Mouse (Mus musculus) midbrain, embryonic 10.5 days (tissue): ENCODE data around the gene Cnih2. TPM values are rescaled to one million over a fixed set of nuclear protein-coding genes. Genes with fewer than 3 reads are reported as not detected.

Experiments used
- DNase-seq: peaks from one replicate; pipeline ENCODE4 v3.0.0-alpha.2; 2017; ENCODE audit warnings: low spot score
- H3K27ac ChIP-seq: fragments of 300-500 bp; sonication (generic); replicated peaks from 2 replicates; pipeline ENCODE4 v1.5.1; 2016; ENCODE audit warnings: mild to moderate bottlenecking
- H3K27me3 ChIP-seq: fragments of 300-500 bp; sonication (generic); 2 replicates; pipeline ENCODE4 v1.6.1; 2016; ENCODE audit warnings: low read depth, mild to moderate bottlenecking; ENCODE audit not compliant: poor library complexity, severe bottlenecking
- H3K36me3 ChIP-seq: fragments of 300-500 bp; sonication (generic); 2 replicates; pipeline ENCODE4 v1.6.1; 2016; ENCODE audit warnings: mild to moderate bottlenecking, moderate library complexity
- H3K4me1 ChIP-seq: fragments of 300-500 bp; sonication (generic); 2 replicates; pipeline ENCODE4 v1.6.1; 2016
- H3K4me3 ChIP-seq: fragments of 300-500 bp; sonication (generic); 2 replicates; pipeline ENCODE4 v1.5.1; 2016; ENCODE audit warnings: mild to moderate bottlenecking, moderate library complexity
- H3K9me3 ChIP-seq: fragments of 300-500 bp; sonication (generic); replicated peaks from 2 replicates; pipeline ENCODE4 v1.6.1; 2016; ENCODE audit warnings: mild to moderate bottlenecking
- WGBS: fragments of 180-500 bp; shearing (Covaris S2); methylation state at CpG from one replicate; pipeline ENCODE4 v1.1.7; 2016; 5-methylcytosine and 5-hydroxymethylcytosine counted together
- polyA plus RNA-seq: library from polyadenylated mRNA; unstranded; fragments of >200 nt; fragmentation: Nextera tagmentation; extraction: Ambion mirVana; gene quantifications from 2 replicates; pipeline ENCODE4 v1.2.1, GENCODE M21; 2016

Gene Cnih2
- polyA plus RNA-seq, 1 experiment from 2014 or later, result 42.2 TPM

GRCm38 (mm10) chr19:5058801-5059771 is 39.2 kb downstream of the Cnih2 start:
- peak overlapping the region; percentile 46 for H3K27ac ChIP-seq
- H3K4me3 ChIP-seq, result peak overlapping the region; percentile 15; the same call in 1 of the 2 replicates

GRCm38 (mm10) chr19:5057876-5058775 is 40.2 kb downstream of the Cnih2 start:
- DNase-seq, result no peak
- Histone ChIP-seq H3K36me3 (no peaks in the 10 kb centered on the region), H3K9me3 (no peaks in the 10 kb centered on the region), H3K4me3 (no peak overlapping the region), H3K27ac (peak overlapping the region; percentile 46), H3K27me3 (peaks cover 45% of the 10 kb centered on the region), H3K4me1 (peaks cover 42% of the 10 kb centered on the region)
- WGBS, result 32% methylated on average over 16 of the region's 16 CpGs

More at GRCm38 (mm10) chr19:5058801-5059771, 39.2 kb downstream of the Cnih2 start:
- Histone ChIP-seq H3K4me1 (peaks cover 42% of the 10 kb centered on the region), H3K9me3 (no peaks in the 10 kb centered on the region), H3K36me3 (no peaks in the 10 kb centered on the region), H3K27me3 (peaks cover 36% of the 10 kb centered on the region)
- no peak for DNase-seq
- WGBS, result 12% methylated on average over 10 of the region's 10 CpGs

GRCm38 (mm10) chr19:5056251-5056650 is 42.1 kb downstream of the Cnih2 start:
- Histone ChIP-seq H3K4me3 (0 out of 2 replicates have a peak overlapping the region, but pooled peaks have one; percentile 14), H3K36me3 (no peaks in the 10 kb centered on the region), H3K27me3 (peaks cover 64% of the 10 kb centered on the region), H3K9me3 (no peaks in the 10 kb centered on the region), H3K27ac (no peak overlapping the region; the same call in 1 of the 2 replicates), H3K4me1 (peaks cover 57% of the 10 kb centered on the region)
- DNase-seq, result peak; percentile 67
- WGBS, result 13% methylated on average over 6 of the region's 6 CpGs

GRCm38 (mm10) chr19:5053909-5054308 is 44.4 kb downstream of the Cnih2 start:
- 17% methylated on average over 9 of the region's 9 CpGs for WGBS
- no peak overlapping the region for H3K27ac ChIP-seq
- no peak overlapping the region for H3K4me3 ChIP-seq
- H3K9me3 ChIP-seq, result no peaks in the 10 kb centered on the region
- DNase-seq, result peak; percentile 78
- peaks cover 57% of the 10 kb centered on the region for H3K4me1 ChIP-seq
- peaks cover 77% of the 10 kb centered on the region for H3K27me3 ChIP-seq
- H3K36me3 ChIP-seq, result peaks cover 8% of the 10 kb centered on the region

GRCm38 (mm10) chr19:5052853-5053252 is 45.5 kb downstream of the Cnih2 start:
- peaks cover 18% of the 10 kb centered on the region for H3K36me3 ChIP-seq
- no peaks in the 10 kb centered on the region for H3K9me3 ChIP-seq
- peaks cover 70% of the 10 kb centered on the region for H3K27me3 ChIP-seq
- peak overlapping the region; percentile 19; the same call in 1 of the 2 replicates for H3K4me3 ChIP-seq
- DNase-seq, result no peak
- 63% methylated on average over 17 of the region's 17 CpGs for WGBS
- H3K4me1 ChIP-seq, result peaks cover 55% of the 10 kb centered on the region
- no peak overlapping the region for H3K27ac ChIP-seq

GRCm38 (mm10) chr19:5052166-5052822 is 46.0 kb downstream of the Cnih2 start:
- H3K27ac ChIP-seq, result 0 out of 2 replicates have a peak overlapping the region, but pooled peaks have one; percentile 7
- DNase-seq, result no peak
- peaks cover 24% of the 10 kb centered on the region for H3K36me3 ChIP-seq
- peaks cover 54% of the 10 kb centered on the region for H3K4me1 ChIP-seq
- no peaks in the 10 kb centered on the region for H3K9me3 ChIP-seq
- peaks cover 64% of the 10 kb centered on the region for H3K27me3 ChIP-seq
- 23% methylated on average over 25 of the region's 25 CpGs for WGBS
- peak overlapping the region; percentile 19 for H3K4me3 ChIP-seq

GRCm38 (mm10) chr19:5051515-5051914 is 46.8 kb downstream of the Cnih2 start:
- peak overlapping the region; percentile 63 for H3K27ac ChIP-seq
- H3K36me3 ChIP-seq, result peaks cover 32% of the 10 kb centered on the region
- peak overlapping the region; percentile 36 for H3K4me3 ChIP-seq
- H3K4me1 ChIP-seq, result peaks cover 54% of the 10 kb centered on the region
- no peaks in the 10 kb centered on the region for H3K9me3 ChIP-seq
- 41% methylated on average over 3 of the region's 3 CpGs for WGBS
- no peak for DNase-seq
- H3K27me3 ChIP-seq, result peaks cover 57% of the 10 kb centered on the region

GRCm38 (mm10) chr19:5051031-5051430 is 47.3 kb downstream of the Cnih2 start:
- H3K27me3 ChIP-seq, result peaks cover 54% of the 10 kb centered on the region
- no peaks in the 10 kb centered on the region for H3K9me3 ChIP-seq
- DNase-seq, result no peak
- 5% methylated on average over 17 of the region's 17 CpGs for WGBS
- peak overlapping the region; percentile 36 for H3K4me3 ChIP-seq
- peak overlapping the region; percentile 63 for H3K27ac ChIP-seq
- peaks cover 49% of the 10 kb centered on the region for H3K4me1 ChIP-seq
- H3K36me3 ChIP-seq, result peaks cover 36% of the 10 kb centered on the region

GRCm38 (mm10) chr19:5050047-5050905 is 48.0 kb downstream of the Cnih2 start, which contains the start of gene Rin1:
Gene Rin1 (plus strand): TSS chr19:5050481.
- Histone ChIP-seq H3K9me3 (no peaks in the 10 kb centered on the region), H3K4me1 (peaks cover 49% of the 10 kb centered on the region), H3K4me3 (peak within 1 kb of the TSS; percentile 36), H3K27ac (peak within 1 kb of the TSS; percentile 63), H3K27me3 (peaks cover 51% of the 10 kb centered on the region), H3K36me3 (peaks cover 44% of the 10 kb centered on the region)
- DNase-seq, result peak; percentile 79
- WGBS, result 15% methylated on average over 13 of the region's 14 CpGs

GRCm38 (mm10) chr19:5049325-5049724 is 49.0 kb downstream of the Cnih2 start:
- no peak for DNase-seq
- H3K4me3 ChIP-seq, result 0 out of 2 replicates have a peak overlapping the region, but pooled peaks have one; percentile 18
- H3K27me3 ChIP-seq, result peaks cover 43% of the 10 kb centered on the region
- H3K9me3 ChIP-seq, result no peaks in the 10 kb centered on the region
- H3K27ac ChIP-seq, result no peak overlapping the region; the same call in 1 of the 2 replicates
- H3K36me3 ChIP-seq, result peaks cover 50% of the 10 kb centered on the region
- H3K4me1 ChIP-seq, result peaks cover 49% of the 10 kb centered on the region
- 46% methylated on average over 6 of the region's 6 CpGs for WGBS
